Mouse (Mus musculus): ENCODE measurements around the gene Pdss1. TPM values are rescaled to one million over a fixed set of nuclear protein-coding genes. Genes with fewer than 3 reads are reported as not detected.
A peak's percentile ranks its signal among the peaks of the same experiment; 100 is the strongest.
"Not testable (repeated sequence)": the region's sequence is repeated elsewhere in the genome, so short reads cannot be mapped to it uniquely, and the experiment has no call there.

Gene Pdss1
- polyA plus RNA-seq (2015; fragmentation: Nextera tagmentation; extraction: Ambion mirVana), result 25.2 and 26.4 TPM in 2 replicates

GRCm38 (mm10) chr2:22895282-22896273 is at the start of gene Pdss1:
TSS of gene Pdss1 (plus strand) at chr2:22895522.
- no peaks in the 10 kb centered on the region for H3K27me3 ChIP-seq (replicated peaks; ENCODE audit: control insufficient read depth, insufficient read depth, low read length)
- H3K9ac ChIP-seq (replicated peaks; ENCODE audit: low read depth, low read length), result peak within 1 kb of the TSS; percentile 78
- ATAC-seq, result peak; percentile 99
- peaks cover 9% of the 10 kb centered on the region for H3K4me1 ChIP-seq (replicated peaks; ENCODE audit: control insufficient read depth, insufficient read depth, low read length)
- peak within 1 kb of the TSS; percentile 82 for H3K4me3 ChIP-seq (replicated peaks; ENCODE audit: low read length)
- H3K36me3 ChIP-seq (ENCODE audit: control insufficient read depth, insufficient read depth), result no peaks in the 10 kb centered on the region
- H3K27ac ChIP-seq (ENCODE audit: low read length), result peak within 1 kb of the TSS; percentile 90
- WGBS, result under 1% methylated on average over 81 of the region's 81 CpGs
- no peaks in the 10 kb centered on the region for H3K9me3 ChIP-seq (ENCODE audit: control insufficient read depth, low read length)
- H3K4me2 ChIP-seq (ENCODE audit: low read length), result peak within 1 kb of the TSS; percentile 84

- Histone ChIP-seq H3K27me3 (replicated peaks; ENCODE audit: control insufficient read depth, insufficient read depth, low read length) (no peaks in the 10 kb centered on the region), H3K4me2 (ENCODE audit: low read length) (no peak overlapping the region), H3K27ac (ENCODE audit: low read length) (no peak overlapping the region), H3K4me3 (replicated peaks; ENCODE audit: low read length) (no peak overlapping the region), H3K9ac (replicated peaks; ENCODE audit: low read depth, low read length) (no peak overlapping the region), H3K4me1 (replicated peaks; ENCODE audit: control insufficient read depth, insufficient read depth, low read length) (no peaks in the 10 kb centered on the region), H3K36me3 (ENCODE audit: control insufficient read depth, insufficient read depth) (no peaks in the 10 kb centered on the region), H3K9me3 (ENCODE audit: control insufficient read depth, low read length) (no peaks in the 10 kb centered on the region)
- WGBS, result 84% methylated on average over 4 of the region's 4 CpGs
- no peak for ATAC-seq
These were observed 43.4 kb upstream of the Pdss1 start for GRCm38 (mm10) chr2:22851900-22852299.

GRCm38 (mm10) chr2:22857501-22857900 is 37.8 kb upstream of the Pdss1 start:
- Histone ChIP-seq H3K9me3 (ENCODE audit: control insufficient read depth, low read length) (no peaks in the 10 kb centered on the region), H3K9ac (replicated peaks; ENCODE audit: low read depth, low read length) (no peak overlapping the region), H3K27me3 (replicated peaks; ENCODE audit: control insufficient read depth, insufficient read depth, low read length) (no peaks in the 10 kb centered on the region), H3K27ac (ENCODE audit: low read length) (no peak overlapping the region), H3K4me3 (replicated peaks; ENCODE audit: low read length) (no peak overlapping the region), H3K36me3 (ENCODE audit: control insufficient read depth, insufficient read depth) (no peaks in the 10 kb centered on the region), H3K4me2 (ENCODE audit: low read length) (no peak overlapping the region), H3K4me1 (replicated peaks; ENCODE audit: control insufficient read depth, insufficient read depth, low read length) (no peaks in the 10 kb centered on the region)
- ATAC-seq, result peak; percentile 62; the same call in 1 of the 2 replicates
- 33% methylated on average over 3 of the region's 3 CpGs for WGBS

GRCm38 (mm10) chr2:22862194-22862593 is 33.1 kb upstream of the Pdss1 start:
- Histone ChIP-seq H3K36me3 (ENCODE audit: control insufficient read depth, insufficient read depth) (no peaks in the 10 kb centered on the region), H3K27me3 (replicated peaks; ENCODE audit: control insufficient read depth, insufficient read depth, low read length) (no peaks in the 10 kb centered on the region), H3K4me2 (ENCODE audit: low read length) (no peak overlapping the region), H3K9me3 (ENCODE audit: control insufficient read depth, low read length) (no peaks in the 10 kb centered on the region), H3K9ac (replicated peaks; ENCODE audit: low read depth, low read length) (no peak overlapping the region), H3K27ac (ENCODE audit: low read length) (no peak overlapping the region), H3K4me3 (replicated peaks; ENCODE audit: low read length) (no peak overlapping the region), H3K4me1 (replicated peaks; ENCODE audit: control insufficient read depth, insufficient read depth, low read length) (no peaks in the 10 kb centered on the region)
- 68% methylated on average over 2 of the region's 2 CpGs for WGBS
- ATAC-seq, result no peak

- not testable (repeated sequence) for H3K4me1 ChIP-seq (replicated peaks; ENCODE audit: control insufficient read depth, insufficient read depth, low read length); H3K4me2 ChIP-seq (ENCODE audit: low read length); H3K27me3 ChIP-seq (replicated peaks; ENCODE audit: control insufficient read depth, insufficient read depth, low read length); H3K9ac ChIP-seq (replicated peaks; ENCODE audit: low read depth, low read length); H3K4me3 ChIP-seq (replicated peaks; ENCODE audit: low read length); H3K27ac ChIP-seq (ENCODE audit: low read length); H3K9me3 ChIP-seq (ENCODE audit: control insufficient read depth, low read length); H3K36me3 ChIP-seq (ENCODE audit: control insufficient read depth, insufficient read depth)
- 2% methylated on average over 6 of the region's 6 CpGs for WGBS
- ATAC-seq, result peak; percentile 98
These were observed 30.8 kb upstream of the Pdss1 start for GRCm38 (mm10) chr2:22864394-22865037.

GRCm38 (mm10) chr2:22865818-22866217 is 29.5 kb upstream of the Pdss1 start:
- no peak overlapping the region for H3K27ac ChIP-seq (ENCODE audit: low read length)
- H3K4me3 ChIP-seq (replicated peaks; ENCODE audit: low read length), result no peak overlapping the region
- H3K36me3 ChIP-seq (ENCODE audit: control insufficient read depth, insufficient read depth), result no peaks in the 10 kb centered on the region
- no peaks in the 10 kb centered on the region for H3K27me3 ChIP-seq (replicated peaks; ENCODE audit: control insufficient read depth, insufficient read depth, low read length)
- H3K4me1 ChIP-seq (replicated peaks; ENCODE audit: control insufficient read depth, insufficient read depth, low read length), result no peaks in the 10 kb centered on the region
- H3K9me3 ChIP-seq (ENCODE audit: control insufficient read depth, low read length), result no peaks in the 10 kb centered on the region
- H3K4me2 ChIP-seq (ENCODE audit: low read length), result no peak overlapping the region
- no peak overlapping the region for H3K9ac ChIP-seq (replicated peaks; ENCODE audit: low read depth, low read length)
- WGBS, result 93% methylated on average over 1 of the region's 1 CpGs
- ATAC-seq, result no peak

GRCm38 (mm10) chr2:22866894-22867424 is 28.4 kb upstream of the Pdss1 start:
- H3K4me1 ChIP-seq (replicated peaks; ENCODE audit: control insufficient read depth, insufficient read depth, low read length), result no peaks in the 10 kb centered on the region
- H3K9me3 ChIP-seq (ENCODE audit: control insufficient read depth, low read length), result no peaks in the 10 kb centered on the region
- no peaks in the 10 kb centered on the region for H3K27me3 ChIP-seq (replicated peaks; ENCODE audit: control insufficient read depth, insufficient read depth, low read length)
- H3K36me3 ChIP-seq (ENCODE audit: control insufficient read depth, insufficient read depth), result no peaks in the 10 kb centered on the region
- 81% methylated on average over 7 of the region's 7 CpGs for WGBS
- H3K9ac ChIP-seq (replicated peaks; ENCODE audit: low read depth, low read length), result no peak overlapping the region
- H3K4me2 ChIP-seq (ENCODE audit: low read length), result no peak overlapping the region
- no peak overlapping the region for H3K4me3 ChIP-seq (replicated peaks; ENCODE audit: low read length)
- H3K27ac ChIP-seq (ENCODE audit: low read length), result no peak overlapping the region
- no peak for ATAC-seq

- no peaks in the 10 kb centered on the region for H3K4me1 ChIP-seq (replicated peaks; ENCODE audit: control insufficient read depth, insufficient read depth, low read length)
- H3K27ac ChIP-seq (ENCODE audit: low read length), result no peak overlapping the region
- 97% methylated on average over 1 of the region's 1 CpGs for WGBS
- no peak overlapping the region for H3K9ac ChIP-seq (replicated peaks; ENCODE audit: low read depth, low read length)
- no peak overlapping the region for H3K4me3 ChIP-seq (replicated peaks; ENCODE audit: low read length)
- H3K36me3 ChIP-seq (ENCODE audit: control insufficient read depth, insufficient read depth), result no peaks in the 10 kb centered on the region
- ATAC-seq, result no peak
- H3K27me3 ChIP-seq (replicated peaks; ENCODE audit: control insufficient read depth, insufficient read depth, low read length), result no peaks in the 10 kb centered on the region
- no peak overlapping the region for H3K4me2 ChIP-seq (ENCODE audit: low read length)
- H3K9me3 ChIP-seq (ENCODE audit: control insufficient read depth, low read length), result no peaks in the 10 kb centered on the region
These were observed 22.2 kb upstream of the Pdss1 start for GRCm38 (mm10) chr2:22873159-22873558.

GRCm38 (mm10) chr2:22874628-22875027 is 20.7 kb upstream of the Pdss1 start:
- no peaks in the 10 kb centered on the region for H3K27me3 ChIP-seq (replicated peaks; ENCODE audit: control insufficient read depth, insufficient read depth, low read length)
- ATAC-seq, result no peak
- H3K4me1 ChIP-seq (replicated peaks; ENCODE audit: control insufficient read depth, insufficient read depth, low read length), result no peaks in the 10 kb centered on the region
- no peak overlapping the region for H3K4me2 ChIP-seq (ENCODE audit: low read length)
- H3K27ac ChIP-seq (ENCODE audit: low read length), result no peak overlapping the region
- WGBS, result 71% methylated on average over 10 of the region's 10 CpGs
- H3K9ac ChIP-seq (replicated peaks; ENCODE audit: low read depth, low read length), result no peak overlapping the region
- H3K36me3 ChIP-seq (ENCODE audit: control insufficient read depth, insufficient read depth), result no peaks in the 10 kb centered on the region
- no peak overlapping the region for H3K4me3 ChIP-seq (replicated peaks; ENCODE audit: low read length)
- H3K9me3 ChIP-seq (ENCODE audit: control insufficient read depth, low read length), result no peaks in the 10 kb centered on the region
